Comparison of ENCODE assay signal across 21 mouse cellular contexts in genomic region chr5:5243648-5244047, GRCm38 (mm10).
"Had no signal": no experiment of that assay in that cellular context is flagged by ENCODE, and none has a peak within 500 bp of the region (broad histone marks: within the 10 kb centered on the region; RNA-seq: fewer than 3 reads in every experiment).

No protein-coding gene starts in this region.

- H3K27me3 ChIP-seq: kidney, embryonic 15.5 days; liver, embryonic 13.5 days; neural tube, embryonic 12.5 days; neural tube, embryonic 15.5 days; stomach, embryonic 15.5 days had no signal

- DNase-seq: kidney, adult 8-10 months; kidney, postnatal 10 days; kidney, postnatal 36 days; layer of hippocampus, adult 9-11 months; layer of hippocampus, postnatal 36 days; liver, embryonic 13.5 days; lung, adult 2 months; lung, postnatal 14 days; midbrain, embryonic 14.5 days; retina, postnatal 1 day; right cerebral cortex, postnatal 25 days; spleen, adult 18-20 months; thymus, adult 2 months; thymus, postnatal 14 days; thymus, postnatal 4 days had no signal

- ATAC-seq: intestine, postnatal 0 days had no signal

- H3K36me3 ChIP-seq: kidney, embryonic 15.5 days; liver, embryonic 13.5 days; neural tube, embryonic 12.5 days; neural tube, embryonic 15.5 days; stomach, embryonic 15.5 days had no signal

- H3K4me3 ChIP-seq: kidney, embryonic 15.5 days; left cerebral cortex, adult 2 months; liver, embryonic 13.5 days; neural tube, embryonic 12.5 days; neural tube, embryonic 15.5 days; stomach, embryonic 15.5 days had no signal
